Mouse (Mus musculus): ENCODE results near the gene Fuom. TPM values are rescaled to one million over a fixed set of nuclear protein-coding genes. Genes with fewer than 3 reads are reported as not detected.

Fuom gene
- total RNA-seq, 2 experiments from 2014 or later: 51.9 to 52.7 TPM

GRCm38 (mm10) chr7:140096055-140096454 lies 6.2 kb downstream of the Fuom start:
- intact Hi-C loops (cut with DNase I): no loop called here
- Histone ChIP-seq H3K4me3 (no peak overlapping the region), H3K27ac (no peak overlapping the region)
- no peak for DNase-seq (ENCODE audit: extremely low spot score in 1 of 2, low spot score in 2 of 2)
- no peak for TF ChIP-seq CTCF (IDR thresholded peaks at IDR 0.05)

GRCm38 (mm10) chr7:140095556-140095955 lies 6.7 kb downstream of the Fuom start:
- intact Hi-C loops (cut with DNase I): no loop called here
- no peak for TF ChIP-seq CTCF (IDR thresholded peaks at IDR 0.05)
- Histone ChIP-seq H3K4me3 (no peak overlapping the region), H3K27ac (no peak overlapping the region)
- no peak for DNase-seq (ENCODE audit: extremely low spot score in 1 of 2, low spot score in 2 of 2)

GRCm38 (mm10) chr7:140094954-140095353 lies 7.3 kb downstream of the Fuom start:
- TF ChIP-seq CTCF (IDR thresholded peaks at IDR 0.05): no peak
- intact Hi-C loops (cut with DNase I): no loop called here
- DNase-seq (ENCODE audit: extremely low spot score in 1 of 2, low spot score in 2 of 2): no peak
- no peak overlapping the region for H3K27ac ChIP-seq
- no peak overlapping the region for H3K4me3 ChIP-seq

GRCm38 (mm10) chr7:140092924-140093528 lies 9.2 kb downstream of the Fuom start, which contains the start of gene Prap1:
Prap1 (plus strand) TSS chr7:140093395.
- Histone ChIP-seq H3K4me3 (no peak within 1 kb of the TSS), H3K27ac (no peak within 1 kb of the TSS)
- DNase-seq (ENCODE audit: extremely low spot score in 1 of 2, low spot score in 2 of 2): no peak
- TF ChIP-seq CTCF (IDR thresholded peaks at IDR 0.05): no peak
- intact Hi-C loops (cut with DNase I): no loop called here

GRCm38 (mm10) chr7:140090601-140091000 lies 11.6 kb downstream of the Fuom start:
- no peak overlapping the region for H3K4me3 ChIP-seq
- no peak overlapping the region for H3K27ac ChIP-seq
- no peak for DNase-seq (ENCODE audit: extremely low spot score in 1 of 2, low spot score in 2 of 2)
- intact Hi-C loops (cut with DNase I): no loop called here
- TF ChIP-seq CTCF (IDR thresholded peaks at IDR 0.05): no peak

GRCm38 (mm10) chr7:140082242-140082678 lies 20.0 kb downstream of the Fuom start, which contains the start of gene Caly:
Caly (minus strand) TSS chr7:140082548.
- H3K27ac ChIP-seq: peak within 1 kb of the TSS; percentile 99
- H3K4me3 ChIP-seq: peak within 1 kb of the TSS; percentile 49
- intact Hi-C loops (cut with DNase I): loop anchor here (5.0 kb wide), 2 partner anchors 635 to 650 kb away; no protein-coding TSS in a partner anchor
- DNase-seq (ENCODE audit: extremely low spot score in 1 of 2, low spot score in 2 of 2): peak; percentile 90 to 92
- TF ChIP-seq CTCF (IDR thresholded peaks at IDR 0.05): peak; percentile 56

GRCm38 (mm10) chr7:140081408-140082241 lies 20.6 kb downstream of the Fuom start:
- DNase-seq (ENCODE audit: extremely low spot score in 1 of 2, low spot score in 2 of 2): peak; percentile 46 to 56
- intact Hi-C loops (cut with DNase I): loop anchor here (2.0 to 5.0 kb wide), 5 partner anchors 21 to 747 kb away; partner anchors contain the start of genes Echs1 and Fuom
- Histone ChIP-seq H3K27ac (peak overlapping the region; percentile 99), H3K4me3 (peak overlapping the region; percentile 49)
- TF ChIP-seq CTCF (IDR thresholded peaks at IDR 0.05): no peak

GRCm38 (mm10) chr7:140080503-140081156 lies 21.6 kb downstream of the Fuom start:
- H3K4me3 ChIP-seq: peak overlapping the region; percentile 49
- intact Hi-C loops (cut with DNase I): loop anchor here (2.0 to 5.0 kb wide), 5 partner anchors 22 to 748 kb away; partner anchors contain the start of genes Echs1 and Fuom
- no peak for TF ChIP-seq CTCF (IDR thresholded peaks at IDR 0.05)

GRCm38 (mm10) chr7:140078711-140079110 lies 23.5 kb downstream of the Fuom start:
- peak; percentile 92 for TF ChIP-seq CTCF (IDR thresholded peaks at IDR 0.05)
- intact Hi-C loops (cut with DNase I): loop anchor here (1.0 to 10.0 kb wide), 3 partner anchors 63 to 966 kb away; partner anchors contain the start of gene Cox8b
- Histone ChIP-seq H3K27ac (no peak overlapping the region), H3K4me3 (no peak overlapping the region)
- DNase-seq (ENCODE audit: extremely low spot score in 1 of 2, low spot score in 2 of 2): peak; percentile 74 to 78

More at GRCm38 (mm10) chr7:140080503-140081156, 21.6 kb downstream of the Fuom start:
- H3K27ac ChIP-seq: peak overlapping the region; percentile 99
- DNase-seq (ENCODE audit: extremely low spot score in 1 of 2, low spot score in 2 of 2): peak; percentile 88 to 94

GRCm38 (mm10) chr7:140077698-140078097 lies 24.5 kb downstream of the Fuom start:
- no peak for DNase-seq (ENCODE audit: extremely low spot score in 1 of 2, low spot score in 2 of 2)
- Histone ChIP-seq H3K4me3 (no peak overlapping the region), H3K27ac (no peak overlapping the region)
- TF ChIP-seq CTCF (IDR thresholded peaks at IDR 0.05): no peak
- intact Hi-C loops (cut with DNase I): loop anchor here (1.0 to 10.0 kb wide), 3 partner anchors 64 to 967 kb away; partner anchors contain the start of gene Cox8b

GRCm38 (mm10) chr7:140070042-140070711 lies 32.1 kb downstream of the Fuom start:
- TF ChIP-seq CTCF (IDR thresholded peaks at IDR 0.05): no peak
- intact Hi-C loops (cut with DNase I): loop anchor here (10.0 kb wide), 1 partner anchor 975 kb away; no protein-coding TSS in a partner anchor
- no peak overlapping the region for H3K27ac ChIP-seq
- no peak overlapping the region for H3K4me3 ChIP-seq
- DNase-seq (ENCODE audit: extremely low spot score in 1 of 2, low spot score in 2 of 2): no peak
